Mouse (Mus musculus) frontal cortex, adult (tissue): Measurements from ENCODE around the gene Rcor2.
A peak's percentile ranks its signal among the peaks of the same experiment; 100 is the strongest.

Experiments used
- ATAC-seq: cut with Nextera tagmentation; 2 replicates; pipeline ENCODE4 v1.9.2; 2017; ENCODE audit warnings: mild to moderate bottlenecking, moderate library complexity, mixed read lengths; ENCODE audit not compliant: low TSS enrichment

Gene Rcor2

GRCm38 (mm10) chr19:7267091-7267741 is at the start of gene Rcor2:
Rcor2 (plus strand) TSS chr19:7267325.
- ATAC-seq = 0 out of 2 replicates have a peak, but pooled peaks have one; percentile 9

- ATAC-seq = no peak
Observed at GRCm38 (mm10) chr19:7217926-7218267, 49.2 kb upstream of the Rcor2 start.

- ATAC-seq = no peak
Observed at GRCm38 (mm10) chr19:7218753-7219152, 48.4 kb upstream of the Rcor2 start.

GRCm38 (mm10) chr19:7222196-7222595 is 44.9 kb upstream of the Rcor2 start:
- ATAC-seq = no peak

- no peak for ATAC-seq
Observed at GRCm38 (mm10) chr19:7223488-7223887, 43.6 kb upstream of the Rcor2 start.

GRCm38 (mm10) chr19:7224253-7224652 is 42.9 kb upstream of the Rcor2 start:
- no peak for ATAC-seq

- ATAC-seq = no peak
Observed at GRCm38 (mm10) chr19:7225096-7225690, 41.9 kb upstream of the Rcor2 start.

- ATAC-seq = no peak
Observed at GRCm38 (mm10) chr19:7226511-7226914, 40.6 kb upstream of the Rcor2 start.

- peak; percentile 87 for ATAC-seq
Observed at GRCm38 (mm10) chr19:7234537-7235221, 32.4 kb upstream of the Rcor2 start.

GRCm38 (mm10) chr19:7235461-7235860 is 31.7 kb upstream of the Rcor2 start:
- ATAC-seq = no peak

- no peak for ATAC-seq
Observed at GRCm38 (mm10) chr19:7236011-7236410, 31.1 kb upstream of the Rcor2 start.

GRCm38 (mm10) chr19:7236742-7237141 is 30.4 kb upstream of the Rcor2 start:
- no peak for ATAC-seq

- ATAC-seq = no peak
Observed at GRCm38 (mm10) chr19:7239574-7239973, 27.6 kb upstream of the Rcor2 start.

GRCm38 (mm10) chr19:7240291-7240690 is 26.8 kb upstream of the Rcor2 start:
- ATAC-seq = no peak; the same call in 1 of the 2 replicates

- peak; percentile 91 for ATAC-seq
Observed at GRCm38 (mm10) chr19:7240782-7241690, 26.1 kb upstream of the Rcor2 start, which contains the start of gene Naa40. Naa40 (minus strand) TSS chr19:7241183.

- no peak for ATAC-seq
Observed at GRCm38 (mm10) chr19:7246021-7246420, 21.1 kb upstream of the Rcor2 start.

- ATAC-seq = no peak; the same call in 1 of the 2 replicates
Observed at GRCm38 (mm10) chr19:7257881-7258280, 9.2 kb upstream of the Rcor2 start.

- ATAC-seq = no peak
Observed at GRCm38 (mm10) chr19:7261476-7261875, 5.6 kb upstream of the Rcor2 start.

GRCm38 (mm10) chr19:7261964-7262363 is 5.2 kb upstream of the Rcor2 start:
- ATAC-seq = no peak

- no peak for ATAC-seq
Observed at GRCm38 (mm10) chr19:7262592-7262991, 4.5 kb upstream of the Rcor2 start.

- peak; percentile 54 for ATAC-seq
Observed at GRCm38 (mm10) chr19:7264088-7264765, 2.9 kb upstream of the Rcor2 start.
